Mouse (Mus musculus): ENCODE data around the gene Arid5b.

The Arid5b gene

GRCm38 (mm10) chr10:68278632-68279361, at the start of gene Arid5b:
Gene Arid5b, minus strand, starts transcription at chr10:68278740.
- DNase-seq (ENCODE audit: low read depth) = peak; percentile 73

- no peak for DNase-seq (ENCODE audit: low read depth)
These were observed 46.8 kb upstream of the Arid5b start for GRCm38 (mm10) chr10:68325378-68325777.

GRCm38 (mm10) chr10:68324061-68324460, 45.5 kb upstream of the Arid5b start:
- DNase-seq (ENCODE audit: low read depth) = no peak

GRCm38 (mm10) chr10:68323167-68323566, 44.6 kb upstream of the Arid5b start:
- no peak for DNase-seq (ENCODE audit: low read depth)

GRCm38 (mm10) chr10:68320986-68321385, 42.4 kb upstream of the Arid5b start:
- DNase-seq (ENCODE audit: low read depth) = no peak

- DNase-seq (ENCODE audit: low read depth) = no peak
These were observed 42.0 kb upstream of the Arid5b start for GRCm38 (mm10) chr10:68320496-68320895.

GRCm38 (mm10) chr10:68319438-68319837, 40.9 kb upstream of the Arid5b start:
- DNase-seq (ENCODE audit: low read depth) = no peak

- no peak for DNase-seq (ENCODE audit: low read depth)
These were observed 40.0 kb upstream of the Arid5b start for GRCm38 (mm10) chr10:68318438-68318979.

GRCm38 (mm10) chr10:68312734-68313133, 34.2 kb upstream of the Arid5b start:
- peak; percentile 53 for DNase-seq (ENCODE audit: low read depth)

- peak; percentile 44 for DNase-seq (ENCODE audit: low read depth)
These were observed 22.5 kb upstream of the Arid5b start for GRCm38 (mm10) chr10:68301013-68301412.

- no peak for DNase-seq (ENCODE audit: low read depth)
These were observed 10.9 kb upstream of the Arid5b start for GRCm38 (mm10) chr10:68289465-68289864.

- DNase-seq (ENCODE audit: low read depth) = peak; percentile 90
These were observed 4.2 kb upstream of the Arid5b start for GRCm38 (mm10) chr10:68282466-68283391.

- no peak for DNase-seq (ENCODE audit: low read depth)
These were observed 3.2 kb upstream of the Arid5b start for GRCm38 (mm10) chr10:68281775-68282106.

- DNase-seq (ENCODE audit: low read depth) = peak; percentile 73
These were observed 2.7 kb upstream of the Arid5b start for GRCm38 (mm10) chr10:68281076-68281774.

- peak; percentile 90 for DNase-seq (ENCODE audit: low read depth)
These were observed 1.3 kb upstream of the Arid5b start for GRCm38 (mm10) chr10:68279516-68280501.

- peak; percentile 88 for DNase-seq (ENCODE audit: low read depth)
These were observed 829 bp downstream of the Arid5b start for GRCm38 (mm10) chr10:68277671-68278151.

- peak; percentile 76 for DNase-seq (ENCODE audit: low read depth)
These were observed 1.5 kb downstream of the Arid5b start for GRCm38 (mm10) chr10:68276976-68277441.

- peak; percentile 91 for DNase-seq (ENCODE audit: low read depth)
These were observed 2.1 kb downstream of the Arid5b start for GRCm38 (mm10) chr10:68276350-68276975.

- DNase-seq (ENCODE audit: low read depth) = peak; percentile 85
These were observed 3.4 kb downstream of the Arid5b start for GRCm38 (mm10) chr10:68274900-68275760.
